Mouse (Mus musculus): ENCODE measurements around the gene Nxnl1.
A peak's percentile ranks its signal among the peaks of the same experiment; 100 is the strongest.

The Nxnl1 gene

DNA sequence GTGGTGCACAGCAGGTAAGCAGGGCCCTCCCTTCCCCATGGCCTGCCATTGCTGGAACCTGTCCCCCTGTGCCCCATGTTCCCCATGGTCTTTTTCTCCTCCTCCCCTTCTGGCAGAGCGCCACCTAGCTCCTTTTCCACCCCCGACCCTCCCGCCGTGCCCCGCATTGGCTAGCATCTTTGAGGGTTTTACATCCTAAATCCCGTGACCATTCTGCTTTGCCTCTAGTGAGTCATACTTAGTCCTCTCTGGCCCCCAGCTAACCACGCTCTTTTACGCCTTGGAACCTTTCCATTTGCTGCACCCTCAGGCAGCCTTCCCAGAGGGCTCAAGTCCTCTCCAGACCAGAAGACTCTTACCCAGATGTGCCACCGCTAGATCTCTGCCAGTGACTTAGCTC lies 13.8 kb upstream of the Nxnl1 start:
- no peak for DNase-seq (ENCODE audit: low spot score in 2 of 2)

DNA sequence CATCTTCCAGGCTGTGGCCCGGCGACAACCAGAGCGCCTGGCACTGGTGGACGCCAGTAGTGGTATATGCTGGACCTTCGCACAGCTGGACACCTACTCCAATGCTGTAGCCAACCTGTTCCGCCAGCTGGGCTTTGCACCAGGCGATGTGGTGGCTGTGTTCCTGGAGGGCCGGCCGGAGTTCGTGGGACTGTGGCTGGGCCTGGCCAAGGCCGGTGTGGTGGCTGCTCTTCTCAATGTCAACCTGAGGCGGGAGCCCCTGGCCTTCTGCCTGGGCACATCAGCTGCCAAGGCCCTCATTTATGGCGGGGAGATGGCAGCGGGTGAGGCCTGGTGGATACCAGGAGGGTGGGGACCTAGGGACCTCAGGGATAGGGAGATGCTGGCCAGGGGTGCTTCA lies 13.1 kb upstream of the Nxnl1 start:
- DNase-seq (ENCODE audit: low spot score in 2 of 2) = no peak

DNA sequence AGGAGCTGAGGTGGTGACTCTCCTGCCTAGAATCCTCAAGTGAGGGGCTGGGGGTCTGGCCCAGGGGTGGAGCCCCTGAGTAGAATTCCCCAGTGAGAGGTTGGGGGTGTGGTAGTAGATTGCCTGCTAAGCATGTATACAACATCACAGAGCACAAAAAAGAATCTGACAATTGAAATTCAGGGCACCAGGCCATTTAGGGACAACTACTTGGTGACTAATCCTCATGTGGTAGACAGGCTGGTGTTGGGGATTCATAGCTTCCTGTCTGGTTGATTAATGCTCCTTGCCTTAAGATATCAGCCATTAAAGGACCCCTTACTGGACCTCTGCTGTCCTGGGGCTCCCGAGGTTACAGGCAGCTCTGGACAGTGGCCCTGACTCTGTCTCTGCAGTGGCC lies 12.6 kb upstream of the Nxnl1 start:
- no peak for DNase-seq (ENCODE audit: low spot score in 2 of 2)

- DNase-seq (ENCODE audit: low spot score in 2 of 2) = no peak
Measured at GRCm38 (mm10) chr8:71577856-71578387, 11.5 kb upstream of the Nxnl1 start.

- no peak for DNase-seq (ENCODE audit: low spot score in 2 of 2)
Measured at GRCm38 (mm10) chr8:71575020-71575419, 8.6 kb upstream of the Nxnl1 start.

- no peak for DNase-seq (ENCODE audit: low spot score in 2 of 2)
Measured at GRCm38 (mm10) chr8:71574426-71574825, 8.0 kb upstream of the Nxnl1 start.

DNA sequence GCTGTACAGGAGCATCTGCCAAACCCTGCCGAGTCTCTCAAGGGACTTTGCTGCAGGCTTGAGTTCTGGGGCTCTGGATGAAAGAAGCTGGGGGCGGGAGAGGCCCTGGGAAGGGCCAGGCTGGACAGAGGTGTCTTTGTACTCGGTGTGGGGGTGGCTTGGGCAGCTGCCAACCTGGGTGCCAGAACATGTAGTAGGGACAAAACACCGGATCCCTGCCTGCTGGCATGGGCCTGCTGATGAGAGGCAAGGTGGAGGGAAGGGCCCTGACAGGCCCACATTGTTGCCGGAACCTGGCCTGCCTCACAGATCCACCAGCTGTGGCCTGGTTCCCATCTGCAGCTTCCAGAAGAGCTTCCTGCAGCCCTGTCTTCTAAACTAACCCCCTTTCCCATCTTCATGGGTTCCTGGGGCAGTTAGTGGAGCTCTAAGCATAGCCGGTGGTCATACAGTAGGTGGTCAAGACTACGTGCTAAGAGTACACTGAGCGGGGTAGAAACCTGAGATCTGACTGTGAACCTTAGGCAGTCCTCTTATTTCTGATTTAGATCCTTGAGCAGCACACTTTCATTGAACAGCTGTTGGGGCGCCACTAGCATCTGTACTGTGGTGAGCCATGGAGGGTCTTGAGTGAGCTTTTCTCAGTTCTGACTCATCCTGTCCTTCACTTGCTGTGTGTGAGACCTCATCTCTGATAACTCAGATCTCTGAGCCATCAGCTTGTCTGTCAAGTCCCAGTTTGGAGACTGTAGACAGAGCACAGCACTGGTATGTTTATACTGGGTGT lies 6.6 kb upstream of the Nxnl1 start:
- peak; percentile 83 to 89 for DNase-seq (ENCODE audit: low spot score in 2 of 2)

GRCm38 (mm10) chr8:71572077-71572476 lies 5.7 kb upstream of the Nxnl1 start:
- DNase-seq (ENCODE audit: low spot score in 2 of 2) = no peak

- DNase-seq (ENCODE audit: low spot score in 2 of 2) = peak; percentile 93 to 96
Measured at GRCm38 (mm10) chr8:71570291-71570954, 4.0 kb upstream of the Nxnl1 start.

DNA sequence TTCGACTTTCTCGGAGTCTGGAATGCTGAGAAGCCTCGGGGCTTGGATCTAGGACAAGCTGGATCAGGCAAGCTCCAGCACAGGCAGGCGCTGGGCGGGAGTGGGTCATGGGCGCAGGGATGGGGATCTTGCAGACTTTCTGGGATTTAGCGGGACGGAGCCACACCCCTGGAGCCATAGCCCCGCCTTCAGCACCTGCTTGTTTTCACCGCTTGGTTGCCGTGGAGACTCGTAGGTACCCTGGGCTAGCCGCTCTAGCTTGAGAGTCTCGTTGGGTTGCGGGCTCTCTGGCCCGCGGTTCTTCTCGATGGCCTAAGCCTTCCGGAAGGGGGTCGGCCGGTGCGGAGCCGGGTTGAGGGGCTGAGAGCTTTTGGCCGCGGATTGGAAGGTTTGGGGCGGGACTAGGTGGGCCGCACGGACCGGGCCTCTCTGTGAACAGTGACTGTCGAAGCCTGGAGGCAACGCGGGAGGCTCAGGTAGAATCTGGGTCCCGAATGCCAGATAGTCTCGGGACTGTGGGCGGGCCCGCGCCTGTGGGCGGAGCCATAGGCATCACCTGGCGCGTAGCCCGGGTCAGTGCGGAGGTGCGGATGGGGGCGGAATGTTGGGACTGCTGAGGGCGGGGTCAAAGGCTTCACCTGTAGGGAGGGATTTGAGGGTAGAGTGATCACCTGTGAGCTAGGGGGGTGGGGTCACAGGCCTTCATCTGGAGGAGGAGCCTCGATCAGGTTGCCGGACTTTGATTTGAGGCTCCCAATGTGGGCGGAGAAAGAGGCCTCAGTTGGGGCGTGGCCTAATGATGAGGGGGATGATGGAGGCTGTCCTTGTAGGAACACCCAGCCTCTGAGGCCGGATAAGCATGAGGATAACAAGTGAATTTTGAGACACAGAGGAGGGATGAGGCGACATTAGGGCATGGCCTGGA lies 3.2 kb upstream of the Nxnl1 start:
- peak; percentile 87 to 88 for DNase-seq (ENCODE audit: low spot score in 2 of 2)

DNA sequence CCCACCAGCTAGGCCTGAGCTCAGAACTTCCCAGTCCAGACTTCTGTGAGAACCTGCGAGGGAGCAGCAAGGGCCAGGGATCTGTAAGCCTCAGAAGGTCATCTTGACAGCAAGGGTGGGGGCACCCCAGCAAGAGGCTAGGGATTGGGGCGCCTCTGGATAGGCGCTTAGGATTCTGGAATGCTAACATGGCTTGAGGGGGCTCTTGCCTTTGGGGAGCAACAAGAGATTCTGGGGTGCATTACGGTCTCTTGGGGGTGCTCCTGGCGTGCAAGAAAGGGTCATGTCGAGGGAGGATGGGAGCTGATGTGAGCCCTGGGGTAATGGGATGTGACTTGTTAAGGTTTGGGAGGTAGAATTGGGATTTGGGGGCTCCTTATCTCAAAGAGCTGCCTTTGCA lies 2.5 kb upstream of the Nxnl1 start:
- no peak for DNase-seq (ENCODE audit: low spot score in 2 of 2)

DNA sequence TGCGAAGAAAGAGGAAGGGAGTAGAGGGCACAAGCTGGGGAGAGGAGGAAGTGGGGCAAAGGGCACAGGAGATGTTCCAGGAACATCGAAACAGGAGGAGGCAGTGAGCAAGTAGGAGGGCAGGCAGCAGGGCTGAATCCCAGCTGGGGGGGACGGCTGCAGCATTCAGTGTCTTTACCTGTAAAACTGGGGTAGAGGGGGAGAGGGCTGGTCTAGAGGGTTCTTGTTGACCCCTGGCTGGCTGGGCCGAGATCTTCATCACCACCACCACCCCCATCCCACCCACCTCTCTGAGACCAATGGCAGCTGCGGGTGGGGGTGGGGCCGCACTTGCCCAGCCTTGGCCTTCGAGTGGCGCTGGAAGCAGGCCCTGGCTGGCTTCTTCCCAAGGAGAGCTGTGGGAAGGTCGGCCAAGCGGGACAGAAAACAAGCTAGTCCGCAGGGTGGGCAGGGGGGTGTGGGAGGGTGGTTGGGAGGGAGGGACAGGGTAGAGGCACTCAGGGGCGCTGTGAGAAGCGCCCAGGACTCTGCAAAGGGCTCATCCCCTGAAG lies 2.1 kb upstream of the Nxnl1 start, which contains the start of gene Slc27a1:
TSS of gene Slc27a1 (plus strand) at position 496 of the 551 bp plus-strand sequence.
- peak in 1 of 2 experiments; percentile 70 for DNase-seq (ENCODE audit: low spot score in 2 of 2)

DNA sequence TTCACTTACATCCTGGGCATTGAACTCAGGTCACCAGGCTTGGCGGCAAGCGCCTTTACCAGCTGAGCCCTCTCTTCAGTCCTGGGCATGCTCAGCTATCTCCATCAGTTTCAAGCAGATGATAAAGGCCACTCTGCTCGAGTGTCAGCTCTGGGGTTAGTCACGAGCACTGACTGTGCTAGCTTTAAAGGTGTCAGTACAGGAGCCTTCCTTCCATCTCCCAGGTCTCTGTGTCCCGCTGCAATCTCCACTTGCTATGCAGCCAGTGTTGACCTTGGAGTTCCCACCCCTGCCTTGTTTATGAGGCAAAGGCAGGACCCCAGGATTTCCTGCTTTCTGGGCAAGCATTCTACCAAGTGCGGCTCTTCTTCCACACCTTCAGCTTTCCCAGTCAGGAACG lies 1.2 kb upstream of the Nxnl1 start:
- DNase-seq (ENCODE audit: low spot score in 2 of 2) = no peak

DNA sequence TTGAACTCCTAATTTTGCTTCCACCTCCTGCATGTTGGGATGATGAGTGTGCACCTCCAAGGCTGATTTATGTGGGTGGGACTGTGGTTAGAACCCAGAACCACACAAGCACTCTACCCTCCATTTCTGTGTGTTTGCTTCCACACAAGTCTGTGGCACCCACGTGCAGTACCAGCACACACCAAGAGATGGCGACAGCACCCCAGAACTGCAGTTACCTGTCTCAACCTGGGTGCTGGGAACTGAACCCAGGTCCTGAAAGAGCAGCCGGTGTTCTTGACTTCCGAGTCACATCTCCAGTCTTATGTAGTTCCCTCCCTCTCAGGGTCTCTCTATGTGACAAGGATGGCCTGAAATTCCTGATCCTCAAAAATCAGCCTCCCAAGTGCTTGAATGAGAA lies 2.4 kb downstream of the Nxnl1 start:
- no peak for DNase-seq (ENCODE audit: low spot score in 2 of 2)

- DNase-seq (ENCODE audit: low spot score in 2 of 2) = peak in 1 of 2 experiments; percentile 60
Measured at GRCm38 (mm10) chr8:71562751-71563150, 3.6 kb downstream of the Nxnl1 start.

DNA sequence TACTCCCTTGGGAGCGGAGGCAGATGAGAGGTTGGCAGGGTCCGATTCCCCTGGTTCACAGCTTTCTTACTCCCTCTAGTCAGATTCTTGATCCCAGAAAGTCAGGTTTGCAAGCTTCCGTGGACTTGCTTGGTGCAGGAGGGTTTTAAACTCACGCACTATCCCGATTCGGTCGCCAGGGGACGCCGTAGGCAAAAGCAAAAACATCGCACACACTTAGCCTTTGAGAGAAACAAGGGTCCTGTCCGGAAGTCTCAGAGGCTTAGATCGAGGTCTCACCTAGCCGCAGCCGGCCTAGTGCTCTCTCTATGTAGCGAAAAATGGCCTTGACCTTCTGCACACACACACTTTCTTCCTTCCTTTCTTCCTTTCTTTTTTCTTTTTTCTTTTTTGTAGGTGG lies 5.0 kb downstream of the Nxnl1 start:
- no peak for DNase-seq (ENCODE audit: low spot score in 2 of 2)

- DNase-seq (ENCODE audit: low spot score in 2 of 2) = no peak
Measured at GRCm38 (mm10) chr8:71560765-71561164, 5.6 kb downstream of the Nxnl1 start.

DNA sequence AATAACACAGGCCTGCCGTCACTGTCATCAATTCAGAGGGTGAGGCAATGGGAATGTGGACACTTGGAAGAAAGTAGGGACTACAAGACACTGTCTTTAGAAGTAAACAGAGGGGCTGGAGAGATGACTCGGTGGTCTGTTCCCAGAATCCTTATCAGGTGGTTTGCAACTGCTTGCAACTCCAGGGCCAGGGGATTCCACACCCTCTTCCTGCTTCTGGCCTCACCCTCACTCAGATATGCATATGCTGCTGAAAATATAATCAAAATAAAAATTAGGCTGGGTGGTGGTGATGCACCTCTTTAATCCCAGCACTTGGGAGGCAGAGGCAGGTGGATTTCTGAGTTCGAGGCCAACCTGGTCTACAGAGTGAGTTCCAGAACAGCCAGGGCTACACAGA lies 6.3 kb downstream of the Nxnl1 start:
- DNase-seq (ENCODE audit: low spot score in 2 of 2) = no peak

DNA sequence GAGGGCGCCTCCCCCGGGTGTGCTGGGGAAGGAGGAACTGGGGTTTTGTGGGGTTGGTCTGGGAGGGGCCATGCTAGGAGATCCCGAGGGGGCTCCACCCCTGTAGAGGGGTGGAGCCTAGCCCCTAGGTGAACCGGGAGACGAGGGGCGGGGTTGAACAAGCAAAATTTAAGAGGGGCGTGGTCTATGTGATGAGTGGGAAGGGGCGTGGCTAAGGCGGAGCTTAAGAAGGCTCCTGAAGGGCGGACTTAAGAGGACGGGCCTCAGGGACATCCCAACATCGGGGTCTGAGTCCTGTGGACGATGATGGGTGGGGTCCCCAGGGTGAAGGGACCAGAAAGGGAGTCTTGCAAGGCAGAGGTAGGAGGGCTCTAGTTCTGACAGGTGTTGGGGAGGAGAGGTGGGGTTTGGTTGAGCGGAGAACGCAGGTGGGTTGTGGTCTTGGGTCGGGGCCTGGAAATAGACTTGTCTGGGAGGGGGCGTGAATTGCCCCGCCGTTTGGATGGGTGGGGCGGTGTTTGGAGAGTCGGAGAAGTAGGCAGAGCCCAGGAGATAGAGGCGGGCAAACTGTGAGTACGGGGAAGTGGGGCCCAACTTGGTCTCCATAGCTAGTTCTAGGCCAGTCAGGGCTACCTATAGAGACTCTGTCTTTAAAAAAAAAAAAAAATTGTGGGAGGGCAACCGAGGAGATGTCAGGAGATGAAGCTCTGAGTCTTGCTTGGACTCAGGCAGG lies 7.3 kb downstream of the Nxnl1 start:
- DNase-seq (ENCODE audit: low spot score in 2 of 2) = no peak

DNA sequence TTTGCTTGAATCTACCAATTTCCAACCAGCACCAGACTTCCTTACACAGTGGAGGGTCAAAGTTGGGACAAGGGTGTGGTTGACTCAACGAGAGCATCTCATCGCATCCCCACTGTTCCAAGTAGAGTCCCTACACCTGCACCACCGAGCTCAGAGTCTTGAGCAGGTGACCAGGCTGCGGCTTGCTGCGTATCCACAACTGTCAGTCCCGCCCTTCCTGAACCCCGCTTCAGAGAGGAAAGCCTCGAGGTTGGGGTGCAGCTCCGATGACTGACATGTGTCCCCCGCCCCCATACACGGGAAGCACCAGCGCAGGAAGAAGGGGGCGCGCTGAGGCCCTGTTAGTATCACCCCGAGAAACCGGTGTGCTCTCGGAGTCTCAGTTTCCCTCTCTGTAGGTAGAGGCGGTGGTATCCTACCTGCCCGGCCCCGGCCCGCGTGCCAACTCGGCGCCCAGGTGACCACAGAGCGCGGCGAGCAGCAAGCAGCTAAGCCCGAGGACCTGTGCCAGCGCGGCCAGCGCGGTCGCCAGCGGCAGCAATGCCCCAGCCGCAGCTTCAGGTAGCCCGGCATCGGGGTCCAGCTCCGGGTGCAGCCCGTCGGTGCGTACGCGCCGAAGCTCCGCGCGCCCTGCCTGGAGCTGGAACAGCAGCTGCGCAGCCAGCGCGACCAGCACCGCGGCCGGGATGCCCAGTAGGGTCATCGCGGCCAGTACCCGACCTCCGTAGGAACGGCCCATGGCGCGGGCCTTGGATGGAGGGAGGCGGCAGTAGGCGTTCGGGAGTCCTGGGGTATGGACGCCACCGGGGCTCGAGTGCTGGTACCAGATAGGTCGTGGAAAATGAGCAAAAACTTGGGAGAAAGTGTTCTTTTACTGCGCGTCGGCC lies 8.1 kb downstream of the Nxnl1 start, which contains the start of gene Tmem221:
TSS of gene Tmem221 (minus strand) at position 801 of the 887 bp plus-strand sequence.
- no peak for DNase-seq (ENCODE audit: low spot score in 2 of 2)
